In genomic region chr7:129778842-129779421, GRCm38 (mm10) we compare ENCODE assay signal across 8 mouse cellular contexts.
DNase-seq lines count a peak whose midpoint lies in the region; ATAC-seq and TF ChIP-seq lines count a peak whose summit lies in the region.

No protein-coding gene starts in this region.

- H3K4me3 ChIP-seq in midbrain, embryonic 14.5 days (replicated peaks; ENCODE audit: low read depth, low read length) = no peak overlapping the region
- H3K4me3 ChIP-seq in thymus, adult 2 months (ENCODE audit: control insufficient read depth, insufficient read depth, low read length) = no peak overlapping the region

- ATAC-seq in midbrain, embryonic 14.5 days (ENCODE audit: low FRiP score, low TSS enrichment) = peak; percentile 79
- ATAC-seq in megakaryocyte-erythroid progenitor cell, adult 5-6 weeks (replicated peaks; ENCODE audit: low FRiP score, low TSS enrichment, poor library complexity, severe bottlenecking) = no peak

- peak; percentile 20 for DNase-seq in CD4-positive helper T cell, adult 2 months (ENCODE audit: low read depth, low spot score)
- DNase-seq in cerebellum, adult 9-11 months = peak; percentile 46
- DNase-seq in layer of hippocampus, adult 18-20 months (ENCODE audit: low spot score in 2 of 2) = peak; percentile 28 to 58
- DNase-seq in midbrain, embryonic 14.5 days = peak; percentile 80
- no peak for DNase-seq in thymus, adult 2 months
- DNase-seq in ovary, postnatal 14 days (ENCODE audit: low spot score) = no peak
- no peak for DNase-seq in heart, adult 8-10 months (ENCODE audit: low spot score)

- TF ChIP-seq POLR2A in thymus, adult 2 months (IDR thresholded peaks at IDR 0.05; ENCODE audit: control insufficient read depth, extremely low read depth, insufficient read depth, low read length, poor library complexity) = no peak

- peaks cover 23% of the 10 kb centered on the region for H3K4me1 ChIP-seq in midbrain, embryonic 14.5 days (ENCODE audit: control insufficient read depth, insufficient read depth, low read length)
- peaks cover 31% of the 10 kb centered on the region for H3K4me1 ChIP-seq in thymus, adult 2 months (replicated peaks; ENCODE audit: control insufficient read depth, insufficient read depth, low read length)

- peak overlapping the region; percentile 27; the same call in 1 of the 2 replicates for H3K9ac ChIP-seq in midbrain, embryonic 14.5 days (replicated peaks; ENCODE audit: low read length)

- no peaks in the 10 kb centered on the region for H3K9me3 ChIP-seq in midbrain, embryonic 14.5 days (ENCODE audit: control insufficient read depth, low read length)

- H3K27ac ChIP-seq in midbrain, embryonic 14.5 days (replicated peaks; ENCODE audit: low read depth, low read length) = peak overlapping the region; percentile 58
- no peak overlapping the region for H3K27ac ChIP-seq in thymus, adult 2 months (ENCODE audit: control insufficient read depth, insufficient read depth, low read length)

- no peak for TF ChIP-seq CTCF in thymus, adult 2 months (IDR thresholded peaks at IDR 0.05; ENCODE audit: borderline replicate concordance, control insufficient read depth, extremely low read depth, insufficient read depth, low read length, poor library complexity)

- WGBS in midbrain, embryonic 14.5 days = 9% methylated on average over 13 of the region's 13 CpGs
- WGBS in thymus, adult 2 months = 62% methylated on average over 13 of the region's 13 CpGs

- peak overlapping the region; percentile 31 for H3K4me2 ChIP-seq in midbrain, embryonic 14.5 days (ENCODE audit: low read length)

- H3K36me3 ChIP-seq in midbrain, embryonic 14.5 days (ENCODE audit: control insufficient read depth, insufficient read depth, low read length) = no peaks in the 10 kb centered on the region
- no peaks in the 10 kb centered on the region for H3K36me3 ChIP-seq in thymus, adult 2 months (ENCODE audit: control insufficient read depth, insufficient read depth, low read length)

- H3K27me3 ChIP-seq in midbrain, embryonic 14.5 days (ENCODE audit: control insufficient read depth, insufficient read depth, low read length) = peaks cover 66% of the 10 kb centered on the region
- H3K27me3 ChIP-seq in thymus, adult 2 months (ENCODE audit: control insufficient read depth, insufficient read depth, low read length) = no peaks in the 10 kb centered on the region

Comparison
In these comparisons a context has a peak if more than half of its experiments do, and no peak if none do; other contexts are left out.
1. DNase-seq: peak in CD4-positive helper T cell, adult 2 months (single experiment), cerebellum, adult 9-11 months (single experiment), layer of hippocampus, adult 18-20 months (2 of 2) and midbrain, embryonic 14.5 days (single experiment); none in thymus, adult 2 months (single experiment), ovary, postnatal 14 days (single experiment) and heart, adult 8-10 months (single experiment).